Mouse (Mus musculus): ENCODE data around the gene Smyd5.
A peak's percentile ranks its signal among the peaks of the same experiment; 100 is the strongest.
"Not testable (repeated sequence)": the region's sequence is repeated elsewhere in the genome, so short reads cannot be mapped to it uniquely, and the experiment has no call there.

The Smyd5 gene

GRCm38 (mm10) chr6:85447351-85447750 lies 15.6 kb downstream of the Smyd5 start:
- DNase-seq (ENCODE audit: low read depth, low spot score), result no peak

- not testable (repeated sequence) for DNase-seq (ENCODE audit: low read depth, low spot score)
These were observed 18.4 kb downstream of the Smyd5 start for GRCm38 (mm10) chr6:85450140-85450539.

- peak; percentile 99 for DNase-seq (ENCODE audit: low read depth, low spot score)
These were observed 19.2 kb downstream of the Smyd5 start, which contains the start of gene Cct7 for GRCm38 (mm10) chr6:85450697-85451663. Cct7 (plus strand) TSS chr6:85451514.

GRCm38 (mm10) chr6:85451664-85452410 lies 20.0 kb downstream of the Smyd5 start, which contains the start of gene Pradc1:
Pradc1 (minus strand) TSS chr6:85451970.
- peak; percentile 97 for DNase-seq (ENCODE audit: low read depth, low spot score)

- DNase-seq (ENCODE audit: low read depth, low spot score), result no peak
These were observed 20.5 kb downstream of the Smyd5 start for GRCm38 (mm10) chr6:85452411-85452665.

- no peak for DNase-seq (ENCODE audit: low read depth, low spot score)
These were observed 21.0 kb downstream of the Smyd5 start for GRCm38 (mm10) chr6:85452816-85453215.

GRCm38 (mm10) chr6:85459621-85460020 lies 27.8 kb downstream of the Smyd5 start:
- DNase-seq (ENCODE audit: low read depth, low spot score), result no peak

- DNase-seq (ENCODE audit: low read depth, low spot score), result no peak
These were observed 33.6 kb downstream of the Smyd5 start for GRCm38 (mm10) chr6:85465381-85465780.

GRCm38 (mm10) chr6:85469660-85470430 lies 38.1 kb downstream of the Smyd5 start:
- DNase-seq (ENCODE audit: low read depth, low spot score), result no peak

- DNase-seq (ENCODE audit: low read depth, low spot score), result no peak
These were observed 40.2 kb downstream of the Smyd5 start for GRCm38 (mm10) chr6:85471962-85472361.

GRCm38 (mm10) chr6:85472542-85472941 lies 40.8 kb downstream of the Smyd5 start:
- no peak for DNase-seq (ENCODE audit: low read depth, low spot score)

GRCm38 (mm10) chr6:85475581-85475980 lies 43.8 kb downstream of the Smyd5 start:
- DNase-seq (ENCODE audit: low read depth, low spot score), result no peak

- peak; percentile 62 for DNase-seq (ENCODE audit: low read depth, low spot score)
These were observed 45.7 kb downstream of the Smyd5 start for GRCm38 (mm10) chr6:85477366-85477917.

GRCm38 (mm10) chr6:85478416-85478815 lies 46.6 kb downstream of the Smyd5 start:
- no peak for DNase-seq (ENCODE audit: low read depth, low spot score)

GRCm38 (mm10) chr6:85479979-85480378 lies 48.2 kb downstream of the Smyd5 start:
- no peak for DNase-seq (ENCODE audit: low read depth, low spot score)

GRCm38 (mm10) chr6:85480685-85481084 lies 48.9 kb downstream of the Smyd5 start:
- no peak for DNase-seq (ENCODE audit: low read depth, low spot score)

GRCm38 (mm10) chr6:85483843-85484721 lies 52.3 kb downstream of the Smyd5 start:
- peak; percentile 52 for DNase-seq (ENCODE audit: low read depth, low spot score)

GRCm38 (mm10) chr6:85485738-85486137 lies 53.9 kb downstream of the Smyd5 start:
- no peak for DNase-seq (ENCODE audit: low read depth, low spot score)

GRCm38 (mm10) chr6:85488510-85488909 lies 56.7 kb downstream of the Smyd5 start:
- DNase-seq (ENCODE audit: low read depth, low spot score), result no peak

GRCm38 (mm10) chr6:85489717-85490116 lies 57.9 kb downstream of the Smyd5 start:
- no peak for DNase-seq (ENCODE audit: low read depth, low spot score)

GRCm38 (mm10) chr6:85490252-85490651 lies 58.5 kb downstream of the Smyd5 start:
- DNase-seq (ENCODE audit: low read depth, low spot score), result no peak
